Mouse (Mus musculus) lung, postnatal 14 days (tissue): ENCODE data around the gene Dennd4b.

Experiments used
- DNase-seq: peaks from one replicate; pipeline ENCODE4 v3.0.0; 2021

The Dennd4b gene

GRCm38 (mm10) chr3:90253653-90254418 is 11.1 kb upstream of the Dennd4b start, which contains the start of gene Crtc2:
Gene Crtc2 (plus strand): TSS chr3:90254163.
- DNase-seq, result peak; percentile 95

GRCm38 (mm10) chr3:90254419-90255193 is 10.4 kb upstream of the Dennd4b start:
- no peak for DNase-seq

DNA sequence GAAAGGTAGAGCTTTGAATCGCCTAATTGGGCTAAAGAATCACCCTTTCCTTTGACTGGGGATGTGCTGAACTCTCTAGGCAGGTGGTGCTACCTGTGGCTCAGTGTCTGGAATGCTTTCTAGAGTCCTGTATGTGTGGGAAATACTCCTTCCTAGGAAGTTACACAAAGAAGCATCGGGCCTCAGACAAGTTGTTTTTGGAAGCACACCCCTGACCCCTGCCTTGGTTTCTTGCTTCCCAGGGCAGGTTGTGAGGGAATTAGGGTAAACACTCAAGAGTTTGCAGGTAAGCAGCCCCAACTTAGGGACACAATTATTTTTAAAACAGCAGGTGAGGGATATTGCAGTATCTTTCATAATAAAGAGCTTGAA is 9.8 kb upstream of the Dennd4b start:
- no peak for DNase-seq

GRCm38 (mm10) chr3:90255784-90256353 is 9.1 kb upstream of the Dennd4b start:
- no peak for DNase-seq

GRCm38 (mm10) chr3:90256731-90257530 is 8.1 kb upstream of the Dennd4b start:
- DNase-seq, result no peak

DNA sequence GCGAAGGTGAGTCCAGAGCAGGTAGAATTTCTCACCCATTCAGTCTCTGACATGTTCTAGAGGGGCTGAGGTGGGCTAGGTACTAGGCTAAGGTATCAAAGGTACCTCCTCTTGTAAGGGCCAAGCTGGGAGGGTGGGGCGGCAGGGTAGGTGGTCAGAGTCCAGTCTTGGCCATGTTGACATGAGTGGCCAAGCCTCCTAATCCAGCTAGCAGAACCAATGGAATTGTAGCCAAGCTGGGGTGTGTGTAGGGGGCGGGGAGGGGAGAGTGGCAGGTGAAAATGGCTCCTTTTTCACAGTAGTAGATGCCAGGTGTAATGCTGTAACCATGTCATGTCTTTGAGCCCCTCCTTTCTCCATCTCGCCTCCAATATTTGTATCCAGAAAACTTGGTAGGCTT is 6.5 kb upstream of the Dennd4b start:
- no peak for DNase-seq

DNA sequence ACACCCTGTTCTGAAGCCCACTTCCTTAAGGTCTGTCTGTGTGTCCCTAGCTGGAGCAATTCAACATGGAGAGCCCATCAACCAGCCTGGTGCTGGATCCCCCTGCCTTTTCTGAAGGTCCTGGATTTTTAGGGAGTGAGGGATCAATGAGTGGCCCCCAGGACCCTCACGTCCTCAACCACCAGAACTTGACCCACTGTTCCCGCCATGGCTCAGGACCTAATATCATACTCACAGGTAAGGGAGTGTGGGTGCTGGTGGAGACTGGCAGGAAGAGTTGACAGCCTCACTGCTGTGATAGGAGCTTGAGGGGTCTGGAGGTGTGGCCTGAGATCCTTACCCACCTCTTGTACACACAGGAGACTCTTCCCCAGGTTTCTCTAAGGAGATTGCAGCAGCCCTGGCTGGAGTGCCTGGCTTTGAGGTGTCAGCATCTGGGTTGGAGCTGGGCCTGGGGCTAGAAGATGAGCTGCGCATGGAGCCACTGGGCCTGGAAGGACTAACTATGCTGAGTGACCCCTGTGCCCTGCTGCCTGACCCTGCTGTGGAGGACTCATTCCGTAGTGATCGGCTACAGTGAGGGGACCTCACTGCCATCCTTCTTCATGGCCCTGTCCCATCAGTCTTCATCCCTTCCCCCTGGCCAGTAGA is 1.7 kb upstream of the Dennd4b start:
- no peak for DNase-seq

- no peak for DNase-seq
Measured at GRCm38 (mm10) chr3:90264687-90265033, 325 bp upstream of the Dennd4b start.

DNA sequence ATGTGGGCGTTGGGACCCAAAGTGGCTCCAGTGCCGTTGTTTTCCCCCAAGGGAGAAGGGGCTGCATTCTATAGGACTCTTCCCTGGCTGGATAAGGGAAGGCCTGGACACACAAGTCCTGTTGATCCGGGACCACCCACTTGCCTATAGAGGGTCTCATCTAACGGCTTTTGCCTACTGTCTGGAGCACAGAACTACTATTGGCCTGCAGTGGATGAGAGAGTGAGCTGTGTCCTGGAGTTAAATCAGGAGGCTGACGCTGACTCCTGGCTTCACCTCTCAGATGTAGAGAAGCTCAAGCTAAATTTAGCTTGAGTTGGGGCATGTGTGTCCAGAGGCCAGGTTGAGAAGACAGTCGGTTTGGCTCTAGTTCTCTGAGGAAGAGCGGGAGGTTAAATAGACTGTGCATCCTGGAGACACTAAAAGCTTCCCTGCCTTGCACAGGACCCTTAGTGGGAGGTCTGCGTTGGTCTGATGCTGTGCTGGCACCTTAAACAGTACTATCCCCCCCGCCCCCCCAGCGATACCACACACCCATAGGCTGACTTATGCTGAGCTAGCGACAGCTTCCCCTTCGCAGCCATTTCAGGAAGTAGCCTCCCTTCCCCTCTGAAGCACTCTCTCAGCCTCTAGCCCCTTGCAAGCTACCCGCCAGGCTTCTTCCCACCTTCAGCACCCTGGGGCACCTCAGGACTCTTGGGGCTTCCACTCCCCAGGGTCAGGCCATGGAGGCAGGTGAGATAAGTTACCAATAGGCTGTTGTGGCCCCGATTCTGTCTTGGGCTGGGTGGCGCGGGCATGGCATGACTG is 1.2 kb downstream of the Dennd4b start:
- peak; percentile 20 for DNase-seq

GRCm38 (mm10) chr3:90266901-90267775 is 2.2 kb downstream of the Dennd4b start:
- no peak for DNase-seq

DNA sequence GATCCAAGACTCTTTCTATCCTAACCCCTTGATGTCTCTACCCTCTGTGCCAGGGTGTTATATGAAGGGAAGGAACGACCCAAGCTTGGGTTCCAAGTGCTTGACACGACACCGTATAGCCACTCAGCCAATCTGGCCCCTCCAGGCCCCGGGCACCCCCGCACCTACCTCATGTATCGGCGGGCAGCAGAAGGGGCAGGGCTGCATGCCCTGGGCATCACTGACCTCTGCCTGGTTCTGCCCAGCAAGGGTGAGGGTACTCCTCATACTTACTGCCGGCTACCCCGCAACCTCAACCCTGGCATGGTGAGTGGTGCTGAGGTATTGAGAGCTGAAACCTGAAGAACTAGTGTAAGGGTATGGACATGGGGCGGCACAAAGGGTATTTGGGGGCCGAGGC is 3.2 kb downstream of the Dennd4b start:
- DNase-seq, result no peak

DNA sequence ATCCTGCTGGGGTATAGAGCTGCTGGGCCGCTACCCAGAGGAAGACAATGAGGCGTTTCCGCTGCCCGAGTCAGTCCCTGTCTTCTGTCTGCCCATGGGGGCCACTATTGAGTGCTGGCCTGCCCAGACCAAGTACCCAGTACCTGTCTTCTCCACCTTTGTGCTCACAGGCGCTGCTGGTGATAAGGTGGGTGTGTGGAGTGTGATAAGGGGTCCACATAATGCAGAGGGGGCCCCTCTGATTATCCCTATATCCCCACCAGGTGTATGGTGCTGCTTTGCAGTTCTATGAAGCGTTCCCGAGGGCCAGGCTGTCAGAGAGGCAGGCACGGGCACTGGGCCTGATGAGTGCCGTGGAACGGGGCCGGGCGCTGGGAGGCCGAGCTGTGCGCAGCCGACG is 4.0 kb downstream of the Dennd4b start:
- no peak for DNase-seq

DNA sequence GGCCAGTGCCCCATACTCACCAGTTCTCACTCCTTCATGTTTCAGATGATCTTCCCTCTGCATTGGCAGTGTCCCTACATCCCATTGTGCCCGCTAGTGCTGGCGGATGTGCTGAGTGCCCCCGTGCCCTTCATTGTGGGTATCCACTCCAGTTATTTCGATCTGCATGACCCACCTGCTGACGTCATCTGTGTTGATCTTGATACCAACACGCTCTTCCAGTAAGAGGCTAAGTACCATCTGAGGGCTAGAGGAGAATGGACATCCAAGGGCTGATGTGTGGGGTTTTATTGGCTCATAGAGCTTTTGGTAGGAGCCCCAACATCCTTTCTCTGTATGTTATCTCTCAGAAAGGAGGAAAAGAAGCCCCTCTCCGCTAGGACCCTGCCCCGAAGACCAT is 5.8 kb downstream of the Dennd4b start:
- no peak for DNase-seq

DNA sequence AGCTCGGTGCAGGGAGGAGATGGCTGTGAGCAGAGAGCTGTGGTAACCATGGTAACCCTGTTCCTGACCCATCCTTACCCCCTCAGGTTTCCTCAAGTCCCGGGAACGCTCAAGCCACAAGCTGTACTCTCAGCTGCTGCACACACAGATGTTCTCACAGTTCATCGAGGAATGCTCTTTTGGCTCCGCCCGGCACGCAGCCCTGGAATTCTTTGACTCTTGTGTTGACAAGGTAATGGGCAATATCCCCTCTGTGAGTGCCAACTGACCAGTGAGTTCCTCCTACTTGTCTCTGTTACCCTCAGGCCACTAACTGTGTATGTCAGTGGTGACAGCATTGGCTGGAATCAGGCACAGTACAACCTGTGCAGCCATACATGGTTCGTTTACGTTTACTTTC is 7.2 kb downstream of the Dennd4b start:
- DNase-seq, result no peak

DNA sequence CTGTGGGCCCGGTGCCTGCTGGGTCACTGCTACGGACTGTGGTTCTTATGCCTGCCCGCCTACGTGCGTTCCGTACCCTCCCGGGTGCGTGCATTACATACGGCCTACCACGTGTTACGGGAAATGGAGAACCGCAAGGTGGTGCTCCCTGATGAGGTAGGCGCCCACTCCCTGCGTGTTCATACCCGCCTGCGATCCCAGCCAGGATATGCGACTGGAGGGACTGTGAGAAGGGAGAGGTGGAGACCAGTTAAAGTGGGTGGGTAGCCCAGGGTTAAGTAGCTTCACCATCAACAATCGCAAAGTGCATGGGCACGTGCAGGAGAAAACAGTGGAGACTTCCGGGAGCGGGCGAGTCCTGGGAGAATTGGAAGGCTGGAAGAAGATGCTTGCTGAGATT is 8.9 kb downstream of the Dennd4b start:
- DNase-seq, result no peak

DNA sequence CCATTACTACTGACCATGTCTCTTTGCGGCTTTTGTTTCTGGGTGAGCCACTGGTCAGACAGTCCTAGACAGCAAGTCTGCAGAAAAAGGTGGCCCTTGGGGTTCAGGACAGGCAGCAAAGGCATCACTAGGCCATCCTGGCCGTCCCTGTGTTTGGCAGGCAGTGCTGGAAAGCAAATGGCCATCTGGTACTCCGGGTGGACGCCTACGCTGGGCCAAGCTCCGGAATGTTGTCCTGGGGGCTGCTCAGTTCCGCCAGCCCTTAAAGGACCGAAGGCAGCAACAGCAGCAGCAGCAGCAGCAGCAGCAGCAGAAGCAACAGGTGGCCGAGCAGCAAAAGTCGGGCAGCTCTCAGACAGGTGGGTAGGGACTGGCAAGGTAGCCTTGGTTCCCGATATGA is 10.3 kb downstream of the Dennd4b start:
- DNase-seq, result no peak

DNA sequence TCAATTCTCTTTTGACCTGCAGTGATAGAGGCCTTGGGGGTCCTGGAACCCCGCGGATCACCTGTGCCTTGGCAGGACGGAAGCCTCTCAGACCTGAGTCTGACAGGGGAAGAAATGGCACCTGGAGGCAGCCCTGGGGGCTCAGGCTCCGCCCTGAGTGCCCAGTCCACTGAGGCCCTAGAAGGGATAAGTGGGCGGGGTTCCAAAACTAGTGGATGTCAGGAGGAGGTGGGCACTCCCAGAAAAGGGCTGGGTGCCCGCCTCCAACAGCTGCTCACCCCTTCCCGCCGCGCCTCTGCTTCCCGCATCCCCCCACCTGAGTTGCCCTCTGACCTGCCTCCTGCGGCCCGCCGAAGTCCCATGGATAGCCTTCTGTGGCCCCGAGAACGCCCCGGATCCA is 11.9 kb downstream of the Dennd4b start:
- DNase-seq, result no peak

DNA sequence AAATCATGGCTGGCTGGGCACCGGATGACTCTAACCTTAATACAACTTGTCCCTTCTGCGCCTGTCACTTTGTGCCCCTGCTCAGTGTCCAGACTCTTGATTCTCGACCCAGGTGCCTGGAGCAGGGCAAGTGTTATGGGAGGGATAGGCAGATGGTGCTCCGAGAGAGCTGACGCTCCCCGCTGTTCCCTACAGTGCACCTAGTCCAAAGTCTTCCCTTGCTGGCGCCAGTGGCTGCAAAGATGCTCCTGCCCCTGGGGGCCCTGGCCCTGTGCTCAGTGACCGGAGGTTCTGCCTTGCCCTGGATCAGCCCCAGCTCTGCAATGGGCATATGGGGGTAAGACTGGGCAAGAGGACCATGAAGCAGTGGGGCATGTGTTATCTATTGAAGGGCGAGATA is 12.8 kb downstream of the Dennd4b start:
- DNase-seq, result no peak

DNA sequence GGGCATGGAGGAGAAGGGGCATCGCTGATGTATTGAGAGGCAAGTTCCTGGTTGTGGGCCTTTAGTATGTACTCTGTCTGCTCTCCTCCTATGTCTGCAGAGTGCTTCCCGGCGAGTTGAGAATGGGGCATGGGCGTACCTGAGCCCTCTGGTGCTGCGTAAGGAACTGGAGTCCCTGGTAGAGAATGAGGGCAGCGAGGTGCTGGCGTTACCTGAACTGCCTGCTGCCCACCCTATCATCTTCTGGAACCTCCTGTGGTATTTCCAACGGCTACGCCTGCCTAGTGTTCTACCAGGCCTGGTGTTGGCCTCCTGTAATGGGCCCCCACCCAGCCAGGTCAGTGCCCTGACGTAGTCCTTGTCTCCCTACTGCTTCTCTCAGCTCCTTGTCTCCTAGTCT is 13.2 kb downstream of the Dennd4b start:
- no peak for DNase-seq

GRCm38 (mm10) chr3:90279216-90279615 is 14.2 kb downstream of the Dennd4b start:
- DNase-seq, result no peak

GRCm38 (mm10) chr3:90279743-90280142 is 14.8 kb downstream of the Dennd4b start:
- DNase-seq, result peak; percentile 21
